Mouse (Mus musculus) A20 (cell line): ENCODE results near the gene Arhgap29.
A peak's percentile ranks its signal among the peaks of the same experiment; 100 is the strongest.

Source experiments
- DNase-seq: peaks from one replicate; pipeline ENCODE4 v3.0.0-alpha.2; 2011; ENCODE audit warnings: low read depth, low spot score

The Arhgap29 gene

DNA sequence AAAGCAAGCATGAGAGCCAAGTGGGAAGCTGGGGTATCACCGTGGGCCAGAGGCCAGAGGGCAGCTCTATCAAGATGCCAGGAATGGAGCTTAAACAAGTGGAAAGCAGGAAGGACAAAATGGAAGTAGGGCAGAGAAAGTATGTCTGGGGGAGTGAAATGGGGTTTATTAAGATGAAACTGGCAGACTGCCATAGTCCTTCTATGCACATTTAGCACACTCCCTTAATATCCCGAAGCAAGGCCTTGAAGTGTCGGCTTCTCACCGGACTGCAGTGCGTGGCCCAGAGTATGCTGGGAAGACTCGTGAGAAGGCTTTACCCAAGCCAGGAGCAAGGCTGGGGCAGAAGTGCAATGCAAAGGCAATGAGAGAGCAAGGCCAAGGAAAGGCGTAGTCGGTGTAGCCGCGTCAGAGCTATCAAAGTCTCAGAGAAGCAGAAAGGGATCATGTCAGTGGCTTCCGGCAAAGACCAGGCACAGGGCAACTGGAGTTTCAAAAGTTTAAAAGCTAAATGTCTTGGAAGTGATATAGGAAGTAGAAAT lies 11.1 kb upstream of the Arhgap29 start:
- DNase-seq, result no peak

DNA sequence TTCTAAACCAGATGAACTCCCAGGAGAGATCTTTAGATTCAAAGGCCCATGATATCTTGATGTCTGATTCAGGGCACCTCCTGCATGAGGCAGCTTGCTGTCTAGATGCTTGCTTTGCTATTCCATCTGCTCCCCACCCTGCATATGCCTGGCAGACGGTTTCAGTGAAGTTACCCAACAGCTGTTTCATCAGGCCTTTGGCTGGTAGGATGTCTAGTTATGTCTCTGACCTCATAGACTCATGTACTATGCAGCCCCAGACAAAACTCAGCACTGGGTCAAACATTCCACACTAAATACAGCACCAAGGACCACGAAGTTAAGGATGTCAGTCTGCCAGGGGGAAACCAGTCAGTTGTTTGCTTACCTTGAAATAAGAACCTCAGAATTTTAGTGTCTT lies 6.4 kb upstream of the Arhgap29 start:
- no peak for DNase-seq

DNA sequence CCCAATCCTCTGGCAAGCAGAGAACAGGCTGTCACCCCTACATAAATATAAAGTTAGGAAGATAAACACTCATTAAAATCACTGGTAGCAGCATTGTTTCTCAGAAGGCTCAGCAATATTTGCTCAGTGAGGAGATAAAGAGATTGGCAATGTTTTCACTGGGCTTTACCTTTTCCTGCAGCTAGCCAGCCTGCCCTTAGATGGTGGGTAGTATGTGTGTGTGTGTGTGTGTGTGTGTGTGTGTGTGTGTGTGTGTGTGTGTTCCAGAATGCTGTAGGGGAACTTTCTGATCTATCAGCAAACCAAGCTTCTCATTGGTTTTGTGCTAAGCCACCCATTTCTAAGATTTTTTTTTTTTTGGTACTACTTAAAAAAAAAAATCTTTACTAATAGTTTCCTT lies 5.6 kb upstream of the Arhgap29 start:
- no peak for DNase-seq

DNA sequence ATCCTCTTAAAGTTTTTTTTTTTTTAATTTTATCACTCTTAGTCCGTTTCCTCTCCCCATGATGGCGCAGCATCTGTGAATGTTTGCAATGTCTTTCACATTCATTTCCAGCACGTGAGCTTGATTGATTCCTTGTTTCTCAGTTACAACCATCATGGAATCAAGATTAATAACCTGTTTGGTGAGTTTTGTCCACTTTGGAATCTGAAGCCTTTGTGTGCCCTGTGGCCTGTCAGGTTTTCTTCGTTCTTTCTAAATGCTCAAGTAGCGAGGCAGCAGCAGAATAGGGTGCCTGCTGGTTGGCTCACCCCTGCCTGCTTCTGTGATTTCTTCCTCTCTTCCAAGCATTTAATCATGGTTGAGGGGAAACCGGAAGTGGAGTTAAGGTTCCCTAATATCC lies 2.2 kb upstream of the Arhgap29 start:
- DNase-seq, result no peak

DNA sequence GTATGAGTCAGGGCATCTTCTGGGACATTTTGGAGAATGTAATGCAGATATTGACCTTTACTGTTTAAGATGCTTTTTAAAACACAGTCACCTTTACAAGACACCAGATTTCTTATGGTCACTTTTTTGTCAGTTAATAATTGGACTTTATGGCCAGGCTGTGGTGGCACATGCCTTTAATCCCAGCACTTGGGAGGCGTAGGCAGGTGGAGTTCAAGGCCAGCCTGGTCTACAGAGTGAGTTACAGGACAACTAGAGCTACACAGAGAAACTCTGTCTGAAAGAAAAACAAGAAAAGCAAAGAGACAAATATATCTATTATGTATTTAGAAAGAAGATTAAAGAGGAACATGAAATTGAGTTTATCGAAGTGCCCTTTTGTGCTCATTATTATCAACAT lies 1.2 kb upstream of the Arhgap29 start:
- DNase-seq, result no peak

DNA sequence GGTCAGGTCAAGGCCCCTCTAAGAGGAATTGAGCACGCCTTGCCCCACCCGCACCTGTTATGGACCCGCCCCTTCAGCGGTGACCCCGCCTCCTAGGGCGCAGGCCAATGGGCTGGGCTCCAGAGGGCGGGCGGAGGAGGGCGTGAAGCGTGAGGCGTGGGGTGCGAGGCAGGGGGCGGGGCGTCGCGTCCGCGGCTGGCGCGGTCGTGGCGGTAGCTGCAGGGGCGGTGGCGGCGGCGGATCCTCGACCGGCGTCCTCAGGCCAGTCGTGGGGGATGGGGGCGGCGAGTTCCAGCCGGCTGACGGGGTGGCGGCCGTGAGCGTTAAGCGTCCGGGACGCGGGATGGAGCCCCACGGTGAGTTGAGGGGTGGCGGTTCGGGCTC lies 700 bp downstream of the Arhgap29 start:
- DNase-seq, result no peak

DNA sequence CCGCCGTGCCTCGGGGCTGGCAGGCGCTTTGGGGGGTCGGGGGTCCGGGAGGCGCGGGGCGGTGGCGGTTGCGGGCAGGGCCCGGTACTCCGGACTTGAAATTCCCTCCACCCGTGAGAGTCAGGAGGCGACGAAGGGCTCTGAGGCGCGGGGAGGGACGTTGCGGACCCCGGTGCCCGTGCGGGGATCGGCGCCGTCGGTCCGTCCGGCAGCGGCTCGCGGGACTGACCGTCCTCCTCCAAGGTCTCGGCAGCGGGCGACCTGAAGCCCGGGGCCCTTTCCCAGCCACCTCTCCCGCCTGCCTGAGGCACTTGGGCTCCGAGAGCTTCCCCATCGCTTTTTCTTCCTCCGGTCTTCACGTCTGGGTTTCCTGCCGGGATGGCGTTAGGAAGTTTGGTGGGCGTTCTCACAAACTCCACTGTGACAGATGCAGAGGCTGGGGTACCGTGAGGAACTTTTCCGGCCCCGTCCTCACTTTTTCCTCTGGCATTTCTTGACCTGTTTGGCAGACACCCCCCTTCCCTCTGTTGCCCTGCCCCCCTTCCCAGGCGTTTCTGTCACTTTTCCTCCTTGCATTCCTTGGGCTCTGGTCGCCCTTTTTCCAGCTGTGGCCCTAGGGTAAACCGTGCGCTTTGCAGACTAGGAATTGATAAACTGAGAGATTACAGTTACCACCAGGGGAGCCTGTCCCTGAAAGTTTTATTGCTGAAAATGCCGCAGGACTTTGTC lies 1.3 kb downstream of the Arhgap29 start:
- DNase-seq, result no peak

DNA sequence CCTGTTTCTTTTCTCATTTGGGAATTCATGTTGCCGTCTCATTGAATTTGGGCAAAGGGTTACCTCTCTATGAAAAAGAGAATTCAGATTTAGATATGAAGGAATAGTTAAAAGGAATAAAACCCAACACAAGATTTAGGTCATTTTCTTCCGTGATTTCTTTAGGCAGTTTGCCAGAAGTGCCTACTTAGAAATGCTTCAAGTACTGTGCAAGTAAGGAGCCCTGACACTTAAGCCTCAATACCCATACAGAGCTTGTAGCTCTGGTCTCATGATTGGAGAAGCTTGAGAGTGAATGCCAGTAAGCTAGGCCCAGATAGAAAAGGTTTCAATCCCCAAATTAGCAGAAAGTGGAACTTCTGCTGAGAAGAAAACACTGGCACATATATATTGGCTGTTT lies 2.1 kb downstream of the Arhgap29 start:
- DNase-seq, result no peak

DNA sequence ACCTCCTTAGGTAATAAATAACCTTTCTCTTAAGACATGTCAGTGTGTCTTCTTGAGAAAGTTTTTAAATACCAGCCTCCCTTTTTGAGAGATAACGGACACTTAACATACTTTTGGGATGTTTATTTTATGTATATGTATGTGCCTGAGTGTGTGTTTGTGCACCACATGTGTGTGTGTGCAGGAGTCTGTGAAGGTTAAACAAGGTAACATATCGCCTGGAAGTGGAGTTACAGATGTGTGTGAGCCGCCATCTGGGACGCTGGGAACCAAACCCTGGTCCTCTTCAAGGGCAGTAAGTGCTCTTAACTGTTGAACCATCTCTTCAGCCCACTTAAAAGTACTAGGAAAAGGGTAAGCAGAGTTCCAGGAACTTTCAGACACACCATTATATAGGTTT lies 3.2 kb downstream of the Arhgap29 start:
- no peak for DNase-seq

DNA sequence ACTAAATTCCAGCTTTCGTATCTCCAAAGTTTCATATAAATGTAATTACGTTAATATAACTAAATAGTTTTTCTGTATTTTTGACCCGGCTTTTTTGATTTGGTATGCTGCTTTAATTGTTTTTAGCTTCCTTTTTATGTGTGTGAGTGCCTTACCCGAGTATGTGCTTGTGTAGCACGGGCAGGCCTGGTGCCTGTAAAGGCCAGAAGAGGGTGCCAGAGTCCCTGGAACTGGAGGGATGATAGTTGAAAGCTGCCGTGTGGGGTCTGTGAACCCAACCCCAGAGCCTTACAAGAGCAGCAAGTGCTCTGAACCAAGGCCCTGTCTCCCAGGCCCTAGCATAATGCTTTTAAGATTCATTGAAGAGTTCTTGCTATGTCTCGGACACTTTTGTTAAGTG lies 4.4 kb downstream of the Arhgap29 start:
- peak; percentile 23 for DNase-seq

DNA sequence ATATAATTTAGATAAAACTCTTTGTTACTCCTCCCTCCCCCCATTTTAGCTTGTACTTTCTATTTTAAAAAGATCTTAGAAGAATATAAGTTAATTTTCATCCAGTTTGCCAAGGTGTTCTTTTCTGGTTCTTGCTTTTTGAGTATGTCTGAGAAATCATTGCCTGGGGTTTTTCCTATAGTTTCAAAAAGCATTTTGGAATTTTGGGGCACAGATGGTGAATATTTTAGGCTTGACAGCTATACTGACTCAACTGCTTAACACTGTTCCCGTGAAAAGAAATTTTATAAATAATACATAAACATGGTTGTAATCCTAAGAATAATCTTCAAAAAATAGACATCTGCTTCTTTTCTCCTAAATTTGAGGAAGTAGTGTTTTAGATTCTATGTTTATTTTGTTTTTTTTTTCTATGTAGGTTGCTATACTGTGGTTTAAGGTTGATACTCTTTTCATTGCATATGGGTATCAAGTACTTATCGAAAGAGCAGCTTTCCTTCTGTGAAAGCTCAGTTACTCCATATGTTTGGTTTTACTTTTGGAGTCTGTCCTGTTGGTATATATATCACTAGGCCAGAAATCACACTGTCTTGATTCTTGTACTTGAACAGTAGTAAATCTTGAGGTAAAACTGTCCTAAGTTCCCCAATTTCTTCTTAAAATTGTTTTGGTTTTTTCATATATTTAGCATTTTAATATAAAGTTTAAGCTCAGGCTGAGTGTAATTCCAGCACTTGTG lies 5.4 kb downstream of the Arhgap29 start:
- DNase-seq, result no peak

DNA sequence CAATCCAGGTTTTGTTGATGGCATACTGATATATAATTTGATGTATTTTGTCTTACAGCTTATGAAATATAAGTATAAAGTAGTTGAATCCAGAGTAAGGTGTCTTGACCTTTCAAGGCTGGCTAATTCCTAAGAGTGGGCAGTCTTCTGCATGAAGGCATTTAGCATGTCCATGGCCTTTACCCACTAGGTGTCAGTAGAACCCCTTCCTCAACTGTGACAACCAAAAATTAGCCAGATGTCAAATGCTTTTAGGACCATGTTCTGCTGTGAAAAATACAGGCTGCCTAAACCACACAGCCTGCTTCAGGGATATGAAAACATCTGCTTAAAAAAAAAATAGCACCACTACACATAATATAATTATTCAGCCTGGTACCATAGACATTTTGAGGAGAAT lies 11.8 kb downstream of the Arhgap29 start:
- DNase-seq, result peak; percentile 55

DNA sequence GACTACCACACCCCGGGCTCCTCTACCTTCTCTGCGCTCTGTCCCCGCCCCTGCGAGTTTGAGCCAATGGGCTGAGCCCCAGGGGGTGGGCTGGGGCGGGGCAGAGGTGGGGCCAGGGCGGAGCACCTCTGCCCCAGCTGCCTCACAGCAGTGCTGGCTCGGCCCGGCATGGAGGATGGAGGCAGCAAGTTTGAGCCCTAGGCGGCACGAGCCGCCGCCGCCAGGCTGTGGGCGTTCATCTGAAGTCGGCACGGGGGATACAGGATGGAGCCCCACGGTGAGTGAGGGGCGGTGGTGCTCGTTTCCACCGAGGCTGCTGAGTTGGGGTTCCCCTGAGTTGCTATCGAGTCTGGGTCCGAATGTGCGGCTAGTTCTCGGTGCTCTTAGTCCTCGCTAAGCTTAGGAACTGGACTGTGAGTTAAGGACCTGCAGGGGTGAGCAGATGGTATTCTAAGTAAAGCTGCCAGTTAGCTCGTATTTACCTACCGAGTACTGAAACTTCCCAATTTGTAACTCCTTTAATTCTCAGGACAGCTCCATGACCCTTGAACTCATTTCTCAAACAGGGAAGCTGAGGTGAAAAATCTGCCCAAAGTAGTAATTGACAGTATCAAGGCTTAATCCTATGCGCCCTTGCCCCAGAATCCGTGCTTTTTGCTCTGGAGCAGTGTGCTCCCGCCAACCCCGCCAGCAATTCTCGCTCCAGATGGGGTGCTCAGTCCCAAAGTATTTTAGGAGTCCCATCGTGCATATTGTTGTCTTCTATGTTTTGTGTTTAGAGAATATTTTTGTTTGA lies 15.5 kb downstream of the Arhgap29 start:
- DNase-seq, result peak; percentile 84

DNA sequence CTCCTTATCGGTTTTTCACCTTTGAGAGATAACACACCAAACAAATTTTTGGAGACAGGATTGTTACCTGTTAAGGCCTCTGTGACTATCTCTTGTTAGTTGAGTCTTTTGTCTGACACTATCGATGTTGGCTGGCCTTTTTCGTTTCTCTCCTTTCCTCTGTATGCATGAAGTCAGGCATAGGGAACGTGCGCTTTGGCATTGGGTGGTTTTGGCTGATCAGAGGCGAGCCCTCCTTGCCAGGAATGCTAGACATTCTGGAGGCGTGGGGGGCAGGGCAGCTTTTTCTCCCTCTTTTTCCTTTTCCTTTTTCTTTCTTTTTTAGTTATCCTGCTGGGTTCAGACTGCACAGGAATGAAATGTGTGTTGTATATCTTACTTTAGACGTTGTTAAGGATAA lies 16.3 kb downstream of the Arhgap29 start:
- no peak for DNase-seq

DNA sequence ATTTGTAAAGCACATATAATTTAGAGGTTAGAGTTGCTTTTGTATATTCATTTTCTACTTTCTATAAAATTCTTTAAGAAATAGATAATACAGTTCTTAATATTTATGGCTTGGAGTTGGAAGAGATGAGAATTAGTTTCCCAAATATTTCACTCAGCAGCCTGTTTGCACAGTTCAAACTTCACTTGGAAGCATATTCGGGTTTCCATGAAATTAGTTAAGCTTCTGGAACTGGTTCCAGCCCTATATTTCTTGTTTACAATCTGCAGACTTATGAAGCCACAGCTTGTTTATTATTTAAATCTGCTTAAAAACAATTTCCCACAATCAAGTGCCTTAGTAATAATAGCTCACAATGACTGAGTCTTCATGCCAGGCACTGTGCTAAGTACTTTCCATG lies 17.1 kb downstream of the Arhgap29 start:
- no peak for DNase-seq

DNA sequence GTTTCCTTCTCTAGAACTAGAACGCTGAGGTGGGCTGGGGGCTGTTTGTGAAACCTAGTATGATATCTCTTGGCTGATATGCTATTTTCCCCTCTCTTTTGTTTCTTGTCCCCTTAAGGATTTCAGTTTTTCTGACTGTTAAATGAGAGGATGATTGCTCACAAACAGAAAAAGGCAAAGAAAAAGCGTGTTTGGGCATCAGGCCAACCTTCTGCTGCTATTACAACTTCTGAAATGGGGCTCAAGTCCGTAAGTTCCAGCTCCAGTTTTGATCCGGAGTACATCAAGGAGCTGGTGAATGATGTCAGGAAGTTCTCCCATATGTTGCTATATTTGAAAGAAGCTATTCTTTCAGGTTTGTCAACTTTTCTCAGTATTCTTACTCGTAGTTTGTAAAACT lies 21.4 kb downstream of the Arhgap29 start:
- DNase-seq, result no peak

DNA sequence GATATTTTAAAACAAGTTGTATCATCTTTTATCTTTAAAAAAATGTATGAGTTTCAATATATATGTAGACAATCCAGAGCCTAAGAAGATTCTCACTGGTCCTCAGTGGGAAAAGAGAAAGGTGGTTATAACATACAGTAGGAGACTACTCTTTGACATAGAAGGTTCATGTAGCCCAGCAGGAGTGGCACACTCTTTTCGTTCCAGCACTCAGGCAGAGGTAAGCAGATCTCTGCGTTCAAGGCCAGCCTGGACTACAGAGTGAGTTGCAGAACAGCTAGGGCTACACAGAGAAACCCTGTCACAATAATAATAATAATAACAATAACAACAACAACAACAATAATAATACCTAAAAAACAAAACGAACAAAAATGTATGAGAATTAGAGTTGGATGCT lies 23.0 kb downstream of the Arhgap29 start:
- DNase-seq, result no peak

DNA sequence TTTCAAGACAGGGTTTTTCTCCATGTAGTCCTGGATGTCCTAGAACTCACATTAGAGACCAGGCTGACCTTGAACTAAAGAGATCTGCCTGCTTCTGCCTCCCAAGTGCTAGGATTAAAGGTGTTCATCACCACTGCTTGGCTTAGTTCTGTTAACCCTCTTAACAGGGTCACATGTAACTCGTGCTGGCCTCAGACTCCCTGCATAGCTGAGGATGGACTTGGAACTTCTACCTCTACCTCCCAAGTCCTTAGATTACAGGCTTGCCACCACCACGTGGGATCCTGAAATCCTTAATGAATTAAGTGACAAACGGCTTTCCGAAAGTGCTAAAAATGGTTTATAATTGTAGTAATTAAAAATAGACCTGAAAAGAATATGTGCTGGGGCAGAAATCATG lies 29.0 kb downstream of the Arhgap29 start:
- DNase-seq, result no peak

DNA sequence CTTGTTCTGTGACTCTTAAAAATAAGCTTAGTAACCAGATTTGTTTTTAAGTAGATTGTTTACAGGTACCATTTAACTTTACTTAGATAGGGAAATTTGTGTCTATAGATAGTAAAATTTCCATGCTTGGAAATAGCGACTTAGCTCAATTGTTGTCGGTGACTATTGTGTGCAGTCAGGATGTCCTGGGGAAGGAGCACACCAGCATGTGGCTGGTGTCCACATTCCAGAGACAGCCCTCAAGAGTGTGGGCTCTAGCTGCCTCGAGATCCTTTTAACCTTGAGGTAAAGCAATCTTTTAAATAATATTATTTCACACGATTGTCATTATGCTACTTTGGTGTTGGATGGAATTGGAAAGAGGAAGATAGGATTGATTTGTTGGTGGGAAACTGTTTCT lies 30.1 kb downstream of the Arhgap29 start:
- no peak for DNase-seq

DNA sequence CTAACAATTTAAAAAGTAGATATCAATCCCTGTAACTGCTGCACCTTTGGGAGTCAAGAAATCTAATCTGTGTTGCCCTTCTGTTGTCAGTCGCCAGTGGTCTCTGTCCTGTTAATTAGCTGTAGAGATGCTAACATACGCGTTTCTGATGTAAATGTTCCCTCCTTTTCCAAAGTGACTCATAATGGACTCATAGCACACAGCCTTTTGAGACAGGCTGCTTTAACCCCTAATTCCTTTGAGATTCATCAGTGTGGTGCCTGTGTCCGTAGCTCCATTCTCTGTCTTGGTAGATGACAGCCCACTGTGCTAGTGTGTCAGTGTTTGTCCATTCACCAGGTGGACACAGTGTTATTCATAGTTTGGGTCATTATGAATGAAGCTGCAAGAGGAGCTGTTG lies 42.8 kb downstream of the Arhgap29 start:
- no peak for DNase-seq

DNA sequence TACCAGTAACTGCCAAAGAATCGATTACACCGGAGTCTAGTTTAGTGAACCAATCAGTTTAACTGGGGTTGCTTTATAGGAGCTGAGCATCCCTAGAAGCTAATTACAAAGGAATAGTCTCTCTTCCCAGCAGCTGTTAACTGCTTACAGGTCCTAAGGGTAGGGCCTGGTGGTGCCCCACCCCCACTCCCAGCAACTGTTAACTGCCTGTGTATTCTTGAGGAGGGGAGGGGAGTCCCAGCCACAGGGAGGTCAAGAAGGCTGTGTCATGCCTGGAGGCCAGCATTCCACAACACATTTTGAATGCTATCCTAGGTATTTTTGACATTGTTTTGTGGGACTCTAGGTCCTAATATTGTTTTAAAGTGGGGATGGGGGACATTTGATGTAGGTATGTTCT lies 47.6 kb downstream of the Arhgap29 start:
- DNase-seq, result no peak

DNA sequence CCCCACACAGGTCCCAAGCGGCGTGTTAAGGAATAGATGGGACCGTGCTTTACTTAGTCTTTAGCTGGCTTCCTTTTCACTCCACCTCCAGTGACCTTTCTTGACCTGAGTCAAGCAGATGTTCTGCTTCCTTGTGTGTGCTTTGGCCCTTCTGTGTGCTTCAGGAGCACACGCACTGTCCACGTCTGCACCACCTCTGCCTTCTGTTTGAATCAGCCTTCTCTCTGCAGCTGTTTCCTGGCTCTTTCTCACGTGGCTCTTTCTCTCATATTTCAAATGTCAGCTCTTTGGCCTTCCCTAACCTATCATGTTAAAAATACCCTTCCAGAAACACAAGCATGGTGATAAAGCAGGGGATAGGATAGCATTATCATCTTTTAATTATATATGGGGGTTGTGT lies 49.2 kb downstream of the Arhgap29 start:
- DNase-seq, result no peak
